Mouse (Mus musculus): ENCODE results near the gene Mroh2a. TPM values are rescaled to one million over a fixed set of nuclear protein-coding genes. Genes with fewer than 3 reads are reported as not detected.

Gene Mroh2a
- 1 to 10 TPM in 1 of 2 experiments, under 1 TPM in 1; 0.26 to 1.8 TPM for total RNA-seq (2023)

GRCm38 (mm10) chr1:88226670-88227379 lies at the start of gene Mroh2a:
Gene Mroh2a, plus strand, starts transcription at chr1:88226986.

DNA sequence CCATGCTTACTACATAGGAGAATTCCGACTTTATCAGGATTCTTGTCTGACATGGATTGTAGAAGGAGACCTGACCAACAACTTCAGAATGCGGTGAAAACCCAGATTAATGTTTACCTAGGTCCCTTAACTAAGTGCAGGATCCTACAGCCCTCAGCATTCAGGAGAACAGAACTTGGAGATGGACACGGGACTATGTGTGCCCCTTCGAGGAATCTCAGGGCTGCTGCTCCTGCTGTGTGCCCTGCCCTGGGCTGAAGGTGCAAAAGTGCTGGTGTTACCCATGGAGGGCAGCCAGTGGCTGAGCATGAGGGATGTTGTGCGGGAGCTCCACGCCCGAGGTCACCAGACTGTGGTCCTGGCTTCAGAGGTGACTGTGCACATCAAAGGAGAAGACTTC lies 26.3 kb upstream of the Mroh2a start, which contains the start of gene Ugt1a2:
Gene Ugt1a2 (plus strand): TSS at position 146 of the 400 bp plus-strand sequence.

GRCm38 (mm10) chr1:88205294-88205922 lies 21.4 kb upstream of the Mroh2a start, which contains the start of gene Dnajb3:
Gene Dnajb3, minus strand, starts transcription at chr1:88205782.

DNA sequence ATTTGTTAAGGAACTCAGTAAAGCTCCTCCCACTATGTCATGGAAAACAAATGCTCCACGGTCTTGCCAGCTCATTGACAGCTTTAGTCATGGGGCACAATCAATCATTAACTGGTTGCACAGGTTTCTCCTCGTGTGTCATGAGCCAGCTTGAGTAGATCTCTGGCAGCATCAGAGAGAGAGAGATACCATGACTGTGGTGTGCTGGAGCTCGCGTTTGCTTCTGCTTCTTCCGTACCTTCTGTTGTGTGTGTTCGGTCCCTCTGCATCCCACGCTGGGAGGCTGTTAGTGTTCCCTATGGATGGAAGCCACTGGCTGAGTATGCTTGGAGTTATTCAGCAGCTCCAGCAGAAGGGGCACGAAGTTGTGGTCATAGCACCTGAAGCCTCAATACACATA lies 15.0 kb upstream of the Mroh2a start, which contains the start of gene Ugt1a1:
Gene Ugt1a1 (plus strand): TSS at position 148 of the 400 bp plus-strand sequence.

GRCm38 (mm10) chr1:88277098-88277817 lies 50.5 kb downstream of the Mroh2a start, which contains the start of the genes Hjurp and Trpm8:
Gene Hjurp, minus strand, starts transcription at chr1:88277633.
Gene Trpm8, plus strand, starts transcription at chr1:88277661.

Other genes with a start within 250 kb of the Mroh2a start
- 1 to 10 TPM; 4.4 to 7.3 TPM for gene Usp40, start 218.4 kb upstream of the Mroh2a start, total RNA-seq (2023)
- not detected for gene Ugt1a10, start 171.6 kb upstream of the Mroh2a start, total RNA-seq (2023)
- gene Ugt1a9, start 156.2 kb upstream of the Mroh2a start, total RNA-seq (2023), result not detected
- gene Ugt1a8, start 139.2 kb upstream of the Mroh2a start, total RNA-seq (2023), result not detected
- gene Ugt1a7c, start 131.9 kb upstream of the Mroh2a start, total RNA-seq (2023), result 10 to 100 TPM; 86.4 to 92.8 TPM
- gene Ugt1a6b, start 123.7 kb upstream of the Mroh2a start, total RNA-seq (2023), result 10 to 100 TPM; 37.8 to 50.4 TPM
- 10 to 100 TPM; 28.8 to 37.4 TPM for gene Ugt1a6a, start 92.2 kb upstream of the Mroh2a start, total RNA-seq (2023)
- 10 to 100 TPM; 15.6 to 28.6 TPM for gene Ugt1a5, start 61.0 kb upstream of the Mroh2a start, total RNA-seq (2023)
- gene Ugt1a2, start 26.4 kb upstream of the Mroh2a start, total RNA-seq (2023), result 1 to 10 TPM; 6.4 to 9.4 TPM
- gene Dnajb3, start 21.2 kb upstream of the Mroh2a start, total RNA-seq (2023), result under 1 TPM; 0.40 to 0.88 TPM
- 1 to 10 TPM; 5.1 to 7.5 TPM for gene Ugt1a1, start 15.0 kb upstream of the Mroh2a start, total RNA-seq (2023)
- gene Hjurp, start 50.6 kb downstream of the Mroh2a start, total RNA-seq (2023), result 100 to 1,000 TPM; 220 to 228 TPM
- not detected for gene Trpm8, start 50.7 kb downstream of the Mroh2a start, total RNA-seq (2023)
- not detected for gene Spp2, start 180.0 kb downstream of the Mroh2a start, total RNA-seq (2023)